ENCODE assay signal across 9 mouse cellular contexts in the genomic region with DNA sequence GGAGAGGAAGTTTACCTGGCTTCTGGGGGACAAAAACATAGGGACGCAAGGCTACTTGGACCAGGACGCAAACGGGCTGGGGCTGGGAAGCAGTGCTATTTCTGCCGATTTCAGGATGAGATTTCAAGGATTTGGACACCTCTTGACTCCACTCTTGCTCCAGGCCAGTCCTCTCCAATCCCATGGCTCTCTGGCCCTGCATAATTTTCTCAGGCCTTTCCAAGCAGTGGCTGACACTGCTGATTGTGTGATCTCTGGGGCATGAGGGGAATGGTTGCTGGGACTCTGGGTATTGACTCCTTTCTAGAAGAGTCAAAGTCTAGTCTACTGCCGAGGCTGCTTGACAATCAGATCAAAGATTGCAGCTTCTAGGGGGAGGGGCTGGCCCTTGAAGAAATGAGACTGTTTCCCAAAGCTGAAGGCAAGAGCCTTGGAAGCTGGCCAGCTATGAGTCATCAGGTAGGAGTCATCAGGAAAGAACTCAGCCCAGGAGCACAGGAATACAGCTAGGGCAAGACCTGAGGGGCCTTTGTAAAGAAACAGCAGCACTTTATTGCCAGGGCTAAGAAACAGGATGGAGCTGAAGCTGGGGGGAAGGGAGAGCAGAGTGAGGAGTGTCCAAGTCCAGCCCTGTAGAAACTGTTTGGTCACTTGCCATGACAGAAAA. TPM values are rescaled to one million over a fixed set of nuclear protein-coding genes. Genes with fewer than 3 reads are reported as not detected.
DNase-seq lines count a peak whose midpoint lies in the region; ATAC-seq lines count a peak whose summit lies in the region.
"Had no signal": no experiment of that assay in that cellular context is flagged by ENCODE, and none has a peak within 500 bp of the region (broad histone marks: within the 10 kb centered on the region; RNA-seq: fewer than 3 reads in every experiment).

No protein-coding gene starts in this region.

- no peak overlapping the region for H3K27ac ChIP-seq in kidney, embryonic 14.5 days (ENCODE audit: low read depth, low read length)
- H3K27ac ChIP-seq in forebrain, embryonic 11.5 days (ENCODE audit: low read depth, low read length), result no peak overlapping the region
- H3K27ac ChIP-seq: liver, embryonic 13.5 days had no signal

- H3K9ac ChIP-seq in kidney, embryonic 14.5 days (ENCODE audit: low read depth, low read length), result no peak overlapping the region
- H3K9ac ChIP-seq in forebrain, embryonic 11.5 days (ENCODE audit: low read length), result no peak overlapping the region
- H3K9ac ChIP-seq: liver, embryonic 13.5 days had no signal

- no peaks in the 10 kb centered on the region for H3K9me3 ChIP-seq in kidney, embryonic 14.5 days (ENCODE audit: control insufficient read depth, low read length)
- no peaks in the 10 kb centered on the region for H3K9me3 ChIP-seq in forebrain, embryonic 11.5 days (ENCODE audit: control insufficient read depth, low read length)
- H3K9me3 ChIP-seq: liver, embryonic 13.5 days had no signal

- H3K4me2 ChIP-seq in kidney, embryonic 14.5 days (replicated peaks; ENCODE audit: low read depth, low read length), result no peak overlapping the region
- H3K4me2 ChIP-seq in forebrain, embryonic 11.5 days (ENCODE audit: low read depth, low read length, severe bottlenecking), result no peak overlapping the region
- H3K4me2 ChIP-seq: liver, embryonic 13.5 days had no signal

- H3K4me1 ChIP-seq in kidney, embryonic 14.5 days (ENCODE audit: control insufficient read depth, insufficient read depth, low read length), result no peaks in the 10 kb centered on the region
- H3K4me1 ChIP-seq in forebrain, embryonic 11.5 days (replicated peaks; ENCODE audit: control insufficient read depth, insufficient read depth, low read length), result no peaks in the 10 kb centered on the region
- H3K4me1 ChIP-seq: liver, embryonic 13.5 days had no signal

- ATAC-seq in kidney, embryonic 14.5 days (ENCODE audit: low FRiP score, low TSS enrichment), result peak; percentile 91
- no peak for ATAC-seq in forebrain, embryonic 11.5 days (replicated peaks; ENCODE audit: low FRiP score)

- no peaks in the 10 kb centered on the region for H3K36me3 ChIP-seq in kidney, embryonic 14.5 days (ENCODE audit: control insufficient read depth, insufficient read depth, low read length)
- no peaks in the 10 kb centered on the region for H3K36me3 ChIP-seq in forebrain, embryonic 11.5 days (ENCODE audit: control insufficient read depth, insufficient read depth, low read length)
- H3K36me3 ChIP-seq: liver, embryonic 13.5 days had no signal

- H3K27me3 ChIP-seq in kidney, embryonic 14.5 days (ENCODE audit: control insufficient read depth, insufficient read depth, low read length), result no peaks in the 10 kb centered on the region
- H3K27me3 ChIP-seq in forebrain, embryonic 11.5 days (ENCODE audit: control insufficient read depth, insufficient read depth, low read length), result no peaks in the 10 kb centered on the region
- H3K27me3 ChIP-seq: liver, embryonic 13.5 days had no signal

- no peak overlapping the region for H3K4me3 ChIP-seq in kidney, embryonic 14.5 days (ENCODE audit: low read length)
- H3K4me3 ChIP-seq in forebrain, embryonic 11.5 days (ENCODE audit: low read depth, low read length), result no peak overlapping the region
- H3K4me3 ChIP-seq: liver, embryonic 13.5 days had no signal

- WGBS in kidney, embryonic 14.5 days, result 73% methylated on average over 5 of the region's 5 CpGs
- 89% methylated on average over 5 of the region's 5 CpGs for WGBS in forebrain, embryonic 11.5 days

- DNase-seq in right cerebral cortex, adult 2 months (ENCODE audit: low spot score in 2 of 2), result peak; percentile 36 to 43
- no peak for DNase-seq in right cerebral cortex, postnatal 4 days
- DNase-seq in fibroblast of lung, adult 2 months (ENCODE audit: low read depth), result peak; percentile 95
- DNase-seq in right cerebral cortex, postnatal 14 days, result peak; percentile 23
- DNase-seq in forebrain, embryonic 11.5 days (ENCODE audit: low spot score), result no peak
- no peak for DNase-seq in spleen, adult 12 weeks (ENCODE audit: low spot score)
- DNase-seq in c-Kit-positive CD71-positive TER-119-positive erythroid progenitor cells, embryonic 14.5 days (ENCODE audit: low spot score), result no peak
- DNase-seq: liver, embryonic 13.5 days had no signal

RNA-seq across cellular contexts. Expression of a gene that starts 18.7 kb away (rescaled TPM):
- polyA plus RNA-seq in kidney, embryonic 14.5 days (2014; fragmentation: Nextera tagmentation; extraction: Ambion mirVana), result 28.7 and 37.8 TPM in 2 replicates
- polyA plus RNA-seq in forebrain, embryonic 11.5 days (2014; fragmentation: Nextera tagmentation; extraction: Ambion mirVana), result 11.2 and 12.6 TPM in 2 replicates

Comparison
In these comparisons a context has a peak if more than half of its experiments do, and no peak if none do; other contexts are left out.
1. DNase-seq: peak in right cerebral cortex, adult 2 months (2 of 2), fibroblast of lung, adult 2 months (single experiment) and right cerebral cortex, postnatal 14 days (single experiment); none in right cerebral cortex, postnatal 4 days (single experiment), forebrain, embryonic 11.5 days (single experiment), spleen, adult 12 weeks (single experiment) and c-Kit-positive CD71-positive TER-119-positive erythroid progenitor cells, embryonic 14.5 days (single experiment).